Mouse (Mus musculus) T-helper 2 cell (primary cell): ENCODE data around the gene Sgms1.

Source experiments
- in situ Hi-C: fragments of 300-600 bp; cut with MboI, MseI; formaldehyde crosslinking; loops from one replicate; pipeline ENCODE4 v1.15.1; 2025; ENCODE audit warnings: high pct_unique_total_duplicates

Sgms1 gene

GRCm38 (mm10) chr19:32301568-32301967 is 87.9 kb downstream of the Sgms1 start:
- in situ Hi-C loops: no loop called here

GRCm38 (mm10) chr19:32298221-32298620 is 91.3 kb downstream of the Sgms1 start:
- in situ Hi-C loops: no loop called here

GRCm38 (mm10) chr19:32296863-32297262 is 92.7 kb downstream of the Sgms1 start:
- in situ Hi-C loops: no loop called here

- in situ Hi-C loops: no loop called here
Observed at GRCm38 (mm10) chr19:32295581-32295980, 93.9 kb downstream of the Sgms1 start.

GRCm38 (mm10) chr19:32292782-32293776 is 96.4 kb downstream of the Sgms1 start:
- in situ Hi-C loops: no loop called here

- in situ Hi-C loops: no loop called here
Observed at GRCm38 (mm10) chr19:32292067-32292739, 97.3 kb downstream of the Sgms1 start.

GRCm38 (mm10) chr19:32291130-32291529 is 98.4 kb downstream of the Sgms1 start:
- in situ Hi-C loops: no loop called here

GRCm38 (mm10) chr19:32288895-32289294 is 100.6 kb downstream of the Sgms1 start:
- in situ Hi-C loops: no loop called here

GRCm38 (mm10) chr19:32287839-32288238 is 101.7 kb downstream of the Sgms1 start:
- in situ Hi-C loops: no loop called here

- in situ Hi-C loops: no loop called here
Observed at GRCm38 (mm10) chr19:32285455-32285831, 104.1 kb downstream of the Sgms1 start.

GRCm38 (mm10) chr19:32284681-32285454 is 104.6 kb downstream of the Sgms1 start:
- in situ Hi-C loops: no loop called here

GRCm38 (mm10) chr19:32281917-32282316 is 107.6 kb downstream of the Sgms1 start:
- in situ Hi-C loops: no loop called here

- in situ Hi-C loops: no loop called here
Observed at GRCm38 (mm10) chr19:32280380-32280779, 109.1 kb downstream of the Sgms1 start.

GRCm38 (mm10) chr19:32279400-32279799 is 110.1 kb downstream of the Sgms1 start:
- in situ Hi-C loops: no loop called here

GRCm38 (mm10) chr19:32277869-32278268 is 111.6 kb downstream of the Sgms1 start:
- in situ Hi-C loops: no loop called here

- in situ Hi-C loops: no loop called here
Observed at GRCm38 (mm10) chr19:32277287-32277686, 112.2 kb downstream of the Sgms1 start.

GRCm38 (mm10) chr19:32276817-32277216 is 112.7 kb downstream of the Sgms1 start:
- in situ Hi-C loops: no loop called here

- in situ Hi-C loops: no loop called here
Observed at GRCm38 (mm10) chr19:32276263-32276662, 113.3 kb downstream of the Sgms1 start.

GRCm38 (mm10) chr19:32275068-32275925 is 114.2 kb downstream of the Sgms1 start:
- in situ Hi-C loops: no loop called here

GRCm38 (mm10) chr19:32274145-32274544 is 115.4 kb downstream of the Sgms1 start:
- in situ Hi-C loops: loop anchor here (25.0 kb wide), 1 partner anchor 1913 kb away; the partner anchor contains the start of gene Stambpl1

- in situ Hi-C loops: loop anchor here (25.0 kb wide), 1 partner anchor 1914 kb away; the partner anchor contains the start of gene Stambpl1
Observed at GRCm38 (mm10) chr19:32273714-32274113, 115.8 kb downstream of the Sgms1 start.
